Mouse (Mus musculus) testis, adult 2 months (tissue): Measurements from ENCODE around the gene Ank3. TPM values are rescaled to one million over a fixed set of nuclear protein-coding genes. Genes with fewer than 3 reads are reported as not detected.

Experiments
- H3K27ac ChIP-seq: fragments of 200-500 bp; 2 replicates; pipeline ENCODE4 v1.5.1; 2012; ENCODE audit warnings: low read depth, low read length; ENCODE audit not compliant: control insufficient read depth, insufficient read depth
- H3K27me3 ChIP-seq: fragments of 200-500 bp; 2 replicates; pipeline ENCODE4 v1.6.1; 2012; ENCODE audit warnings: mild to moderate bottlenecking, low read length, moderate library complexity; ENCODE audit not compliant: control insufficient read depth, insufficient read depth
- H3K36me3 ChIP-seq: fragments of 200-500 bp; 2 replicates; pipeline ENCODE4 v1.6.1; 2012; ENCODE audit warnings: mild to moderate bottlenecking, low read length; ENCODE audit not compliant: control insufficient read depth, insufficient read depth
- H3K4me1 ChIP-seq: fragments of 200-500 bp; 2 replicates; pipeline ENCODE4 v1.6.1; 2012; ENCODE audit warnings: low read length; ENCODE audit not compliant: control insufficient read depth, insufficient read depth
- H3K4me3 ChIP-seq: fragments of 200-500 bp; 2 replicates; pipeline ENCODE4 v1.5.1; 2012; ENCODE audit warnings: low read depth, mild to moderate bottlenecking, low read length, moderate library complexity, mixed read lengths; ENCODE audit not compliant: control insufficient read depth
- CTCF ChIP-seq: fragments of 200-500 bp; IDR thresholded peaks from 2 replicates; pipeline ENCODE4 v1.5.1; 2012; ENCODE audit warnings: low read depth, mild to moderate bottlenecking, inconsistent platforms, low read length, moderate library complexity; ENCODE audit not compliant: control insufficient read depth, insufficient read depth, insufficient replicate concordance
- POLR2A ChIP-seq: fragments of 200-500 bp; IDR thresholded peaks from 2 replicates; pipeline ENCODE4 v1.6.1; 2012; ENCODE audit warnings: low read depth, mild to moderate bottlenecking, inconsistent platforms, low read length, moderate library complexity; ENCODE audit not compliant: control insufficient read depth
- polyA plus RNA-seq: library from polyadenylated mRNA; depleted of rRNA; stranded (reverse); fragments of >200 nt; gene quantifications from 2 replicates; pipeline ENCODE4 v1.2.3, GENCODE M21; 2012

Ank3 gene
- polyA plus RNA-seq, 1 experiment = 3.4 TPM

- H3K36me3 ChIP-seq = no peaks in the 10 kb centered on the region
- H3K27me3 ChIP-seq = no peaks in the 10 kb centered on the region
- H3K4me1 ChIP-seq = peaks cover 7% of the 10 kb centered on the region
- no peak overlapping the region for H3K27ac ChIP-seq
- H3K4me3 ChIP-seq = no peak overlapping the region
- TF ChIP-seq POLR2A (no peak), CTCF (no peak)
Observed at GRCm38 (mm10) chr10:69418716-69419115, 20.1 kb downstream of the Ank3 start.

DNA sequence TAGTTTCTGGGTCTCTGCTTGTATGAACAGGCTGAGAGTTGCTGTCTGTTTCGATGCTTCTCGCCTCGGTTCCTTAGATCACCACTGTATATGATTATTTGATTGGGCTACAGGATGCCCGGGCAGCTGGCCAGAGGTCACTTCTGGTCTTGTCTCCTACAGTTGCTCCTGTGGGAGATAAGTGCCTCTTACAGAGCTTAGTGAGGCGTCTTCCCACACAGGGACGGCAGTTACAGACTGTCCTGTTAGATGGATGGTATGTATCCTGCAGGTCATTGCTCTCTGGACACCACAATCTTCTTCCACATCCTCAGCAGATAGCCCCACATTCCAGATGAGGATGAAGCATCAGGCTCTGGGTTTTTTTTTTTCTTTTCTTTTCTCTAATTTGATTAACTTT, 21.7 kb downstream of the Ank3 start:
- no peaks in the 10 kb centered on the region for H3K36me3 ChIP-seq
- H3K27ac ChIP-seq = no peak overlapping the region
- H3K4me3 ChIP-seq = no peak overlapping the region
- no peaks in the 10 kb centered on the region for H3K4me1 ChIP-seq
- TF ChIP-seq POLR2A (no peak), CTCF (no peak)
- no peaks in the 10 kb centered on the region for H3K27me3 ChIP-seq

GRCm38 (mm10) chr10:69424051-69424450, 25.5 kb downstream of the Ank3 start:
- no peaks in the 10 kb centered on the region for H3K4me1 ChIP-seq
- H3K36me3 ChIP-seq = no peaks in the 10 kb centered on the region
- TF ChIP-seq CTCF (no peak), POLR2A (no peak)
- no peak overlapping the region for H3K27ac ChIP-seq
- no peak overlapping the region for H3K4me3 ChIP-seq
- H3K27me3 ChIP-seq = no peaks in the 10 kb centered on the region

DNA sequence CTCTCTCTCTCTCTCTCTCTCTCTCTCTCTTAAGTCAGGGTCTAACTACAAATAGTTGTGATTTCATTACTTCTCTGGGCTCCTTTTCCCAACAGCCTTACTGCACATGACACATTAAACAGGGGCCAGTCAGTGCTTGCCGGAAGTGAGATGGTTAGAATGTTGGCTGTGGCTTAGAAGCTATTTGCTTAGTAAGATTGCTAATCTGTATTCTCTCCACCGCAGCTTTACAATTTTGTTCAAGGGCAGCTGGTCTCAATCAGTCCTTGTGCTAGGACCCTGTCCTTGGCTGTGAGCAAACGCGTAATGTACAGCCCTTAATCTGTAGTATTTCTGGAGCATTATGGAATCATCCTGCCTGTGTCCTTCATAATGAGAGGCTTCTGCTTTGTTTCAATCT, 31.6 kb downstream of the Ank3 start:
- Histone ChIP-seq H3K36me3 (no peaks in the 10 kb centered on the region), H3K27me3 (no peaks in the 10 kb centered on the region), H3K4me1 (no peaks in the 10 kb centered on the region), H3K4me3 (no peak overlapping the region), H3K27ac (no peak overlapping the region)
- TF ChIP-seq POLR2A (no peak), CTCF (no peak)

DNA sequence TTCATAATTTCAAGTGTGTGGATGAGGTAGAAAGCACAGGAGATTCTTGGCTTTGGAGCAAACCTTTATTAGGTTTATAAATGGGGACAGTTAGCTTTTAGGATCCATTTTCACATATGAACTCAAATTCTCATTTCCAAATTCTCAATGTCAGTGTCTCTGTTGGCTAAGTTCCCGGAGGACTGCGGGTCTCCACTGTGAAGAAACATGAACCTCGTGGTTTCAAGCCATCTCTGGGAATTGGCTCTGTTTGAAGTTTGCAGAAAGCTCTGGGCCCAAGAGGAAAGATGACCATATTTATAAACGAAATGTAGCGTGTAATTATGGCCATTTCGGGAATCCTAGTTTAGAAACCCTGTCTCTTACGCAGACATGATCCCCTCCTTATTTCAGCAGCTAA, 32.5 kb downstream of the Ank3 start:
- no peak overlapping the region for H3K27ac ChIP-seq
- H3K4me3 ChIP-seq = no peak overlapping the region
- no peaks in the 10 kb centered on the region for H3K36me3 ChIP-seq
- TF ChIP-seq CTCF = no peak
- TF ChIP-seq POLR2A = no peak
- H3K27me3 ChIP-seq = no peaks in the 10 kb centered on the region
- no peaks in the 10 kb centered on the region for H3K4me1 ChIP-seq

- TF ChIP-seq POLR2A = no peak
- TF ChIP-seq CTCF = no peak
- H3K27ac ChIP-seq = no peak overlapping the region
- no peaks in the 10 kb centered on the region for H3K4me1 ChIP-seq
- no peak overlapping the region for H3K4me3 ChIP-seq
- H3K27me3 ChIP-seq = no peaks in the 10 kb centered on the region
- no peaks in the 10 kb centered on the region for H3K36me3 ChIP-seq
Observed at GRCm38 (mm10) chr10:69435213-69435612, 36.6 kb downstream of the Ank3 start.

GRCm38 (mm10) chr10:69439449-69439848, 40.9 kb downstream of the Ank3 start:
- Histone ChIP-seq H3K27ac (no peak overlapping the region), H3K36me3 (no peaks in the 10 kb centered on the region), H3K4me3 (no peak overlapping the region), H3K4me1 (no peaks in the 10 kb centered on the region), H3K27me3 (no peaks in the 10 kb centered on the region)
- TF ChIP-seq CTCF (no peak), POLR2A (no peak)

- H3K4me3 ChIP-seq = no peak overlapping the region
- H3K36me3 ChIP-seq = no peaks in the 10 kb centered on the region
- TF ChIP-seq POLR2A (no peak), CTCF (no peak)
- H3K27me3 ChIP-seq = no peaks in the 10 kb centered on the region
- H3K27ac ChIP-seq = no peak overlapping the region
- no peaks in the 10 kb centered on the region for H3K4me1 ChIP-seq
Observed at GRCm38 (mm10) chr10:69444546-69444945, 46.0 kb downstream of the Ank3 start.

DNA sequence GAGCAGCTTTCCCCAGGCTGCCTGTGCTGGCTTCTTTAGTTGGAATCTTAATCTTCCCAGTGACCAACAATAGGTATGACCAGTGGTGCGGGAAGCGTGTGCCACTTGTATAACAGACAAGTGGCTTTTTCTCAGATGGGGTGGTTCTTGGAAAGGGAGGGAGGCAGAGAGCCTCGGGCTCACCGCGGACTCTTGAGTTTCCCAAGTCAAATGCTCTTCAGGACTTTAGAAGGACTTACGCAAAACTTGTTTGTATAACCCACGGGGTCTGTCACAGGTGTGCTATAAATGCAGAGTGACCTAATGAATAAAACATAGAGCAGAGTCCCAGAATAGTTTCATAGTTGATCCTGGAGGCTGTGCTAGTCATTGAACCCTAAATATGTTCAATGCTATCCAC, 47.4 kb downstream of the Ank3 start:
- Histone ChIP-seq H3K27me3 (no peaks in the 10 kb centered on the region), H3K4me1 (no peaks in the 10 kb centered on the region), H3K27ac (no peak overlapping the region), H3K36me3 (no peaks in the 10 kb centered on the region), H3K4me3 (no peak overlapping the region)
- TF ChIP-seq POLR2A = no peak
- TF ChIP-seq CTCF = no peak
